Mouse (Mus musculus) mouse trophoblast stem cell (cell line): ENCODE data around the gene Frmd6.

ENCODE experiments used
- in situ Hi-C, 2 experiments: fragments of 300-500 bp; cut with MseI, MboI; formaldehyde crosslinking; loops; 2 replicates in 1 of 2; 3 replicates in 1 of 2; pipeline ENCODE4 v1.15.1; 2025

Frmd6 gene

DNA sequence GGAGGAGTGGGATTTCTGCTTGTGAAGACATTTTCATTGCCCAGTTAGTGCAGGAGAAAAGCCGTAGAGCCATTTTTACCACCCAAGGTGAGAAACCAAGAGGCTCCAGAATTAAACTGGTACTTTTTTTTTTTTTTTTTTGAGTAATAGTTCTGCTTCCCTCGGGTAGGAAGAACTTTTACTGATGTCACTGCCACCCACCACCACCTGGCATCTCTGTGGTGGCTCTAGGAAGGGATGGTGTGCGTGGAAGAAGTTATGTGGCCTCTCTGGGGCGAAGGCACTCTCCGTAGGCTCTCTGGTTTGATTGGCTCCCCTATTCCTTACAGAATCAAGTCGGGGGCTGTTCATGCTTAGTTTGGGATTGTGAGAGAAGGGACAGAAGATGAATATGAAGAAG is 17.3 kb upstream of the Frmd6 start:
- in situ Hi-C loops = no loop called here

DNA sequence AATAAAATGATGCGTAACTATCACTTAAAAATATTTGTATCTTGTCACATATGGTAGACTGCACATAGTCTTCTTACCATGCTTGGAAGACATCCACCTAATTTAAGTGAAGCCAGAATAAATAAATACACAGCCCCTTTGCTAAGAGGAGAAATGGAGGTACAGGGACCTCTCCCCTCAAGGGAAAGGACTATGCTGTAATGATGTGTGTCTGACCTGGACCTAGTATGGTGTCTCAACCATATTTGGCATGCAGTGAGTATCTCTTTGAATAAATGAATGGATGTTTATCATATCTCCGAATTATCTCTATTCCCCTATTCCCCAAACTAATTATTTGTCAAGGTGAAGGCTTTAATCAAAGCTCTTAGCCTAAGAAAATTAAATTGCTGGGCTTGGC is 15.4 kb upstream of the Frmd6 start:
- in situ Hi-C loops = no loop called here

GRCm38 (mm10) chr12:70811772-70812171 is 13.5 kb upstream of the Frmd6 start:
- in situ Hi-C loops = no loop called here

DNA sequence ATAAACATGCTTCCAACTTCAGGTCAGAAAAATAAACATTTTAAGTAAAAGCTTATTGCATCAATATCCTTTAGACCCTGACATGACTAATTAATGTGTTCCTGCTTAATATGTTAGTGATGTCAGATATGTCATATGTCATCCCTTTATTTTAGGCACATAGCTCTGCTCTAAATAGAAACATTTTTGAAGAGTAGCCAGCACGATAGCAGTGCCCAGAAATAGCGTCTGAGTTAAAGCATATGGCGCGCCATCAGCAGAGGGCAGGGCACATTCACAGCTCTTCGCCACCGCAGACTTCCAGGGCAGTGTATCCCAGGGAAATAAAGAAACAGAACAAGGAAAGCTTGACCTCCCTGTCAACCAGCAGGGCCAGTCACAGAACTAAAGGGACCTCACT is 13.1 kb upstream of the Frmd6 start:
- in situ Hi-C loops = no loop called here

DNA sequence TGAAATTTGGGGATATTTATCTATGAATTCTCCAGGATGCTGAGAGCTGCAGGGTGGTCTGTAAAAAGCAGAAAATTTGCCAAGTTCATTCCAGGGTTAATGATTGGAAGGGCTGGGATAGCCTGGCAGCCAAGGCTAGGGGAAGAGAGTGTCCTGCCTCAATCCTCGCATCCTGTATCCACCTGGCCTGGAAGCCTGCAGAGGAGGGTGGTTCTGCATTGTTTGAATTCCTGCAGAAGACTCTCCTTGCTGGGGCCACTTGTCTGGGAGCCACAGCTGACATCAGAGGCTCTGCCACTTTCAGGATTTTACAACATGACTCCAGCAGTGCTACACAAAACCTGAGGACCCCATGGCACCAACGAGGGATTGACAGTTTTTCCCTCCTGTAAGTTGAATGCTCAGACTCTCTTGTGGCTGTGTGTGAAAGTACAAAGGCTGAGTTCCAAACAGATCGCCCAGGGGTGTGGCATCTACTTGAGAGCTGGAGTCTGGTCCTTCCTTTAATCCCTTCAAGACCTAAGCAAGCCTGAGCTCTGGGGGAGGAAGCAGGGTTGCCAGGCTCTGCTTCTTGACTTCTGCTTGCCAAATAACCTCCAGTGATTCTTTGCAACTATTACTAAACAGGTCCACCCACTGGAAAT is 12.4 kb upstream of the Frmd6 start:
- in situ Hi-C loops = no loop called here

DNA sequence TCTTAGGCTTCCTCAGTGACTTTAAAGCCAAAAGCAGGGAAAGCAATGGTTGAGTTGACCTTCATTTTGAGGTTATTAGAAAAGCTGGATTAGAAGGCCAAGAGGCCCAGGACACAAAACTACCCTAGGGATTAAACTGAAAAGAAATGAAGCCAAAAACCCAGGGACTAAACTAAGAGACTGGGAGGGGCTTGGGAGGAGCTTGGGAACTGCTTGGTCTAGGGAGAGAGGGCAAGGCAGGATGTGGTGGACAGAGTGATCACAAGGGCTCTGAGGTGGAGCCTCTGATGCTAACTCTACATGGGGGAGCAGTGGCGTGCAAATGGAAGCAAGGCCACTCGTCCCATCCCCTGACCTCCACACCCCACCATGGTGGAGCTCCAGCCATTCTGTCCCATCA is 8.6 kb upstream of the Frmd6 start:
- in situ Hi-C loops = no loop called here

- in situ Hi-C loops = no loop called here
Observed at GRCm38 (mm10) chr12:70824017-70824416, 1.3 kb upstream of the Frmd6 start.

DNA sequence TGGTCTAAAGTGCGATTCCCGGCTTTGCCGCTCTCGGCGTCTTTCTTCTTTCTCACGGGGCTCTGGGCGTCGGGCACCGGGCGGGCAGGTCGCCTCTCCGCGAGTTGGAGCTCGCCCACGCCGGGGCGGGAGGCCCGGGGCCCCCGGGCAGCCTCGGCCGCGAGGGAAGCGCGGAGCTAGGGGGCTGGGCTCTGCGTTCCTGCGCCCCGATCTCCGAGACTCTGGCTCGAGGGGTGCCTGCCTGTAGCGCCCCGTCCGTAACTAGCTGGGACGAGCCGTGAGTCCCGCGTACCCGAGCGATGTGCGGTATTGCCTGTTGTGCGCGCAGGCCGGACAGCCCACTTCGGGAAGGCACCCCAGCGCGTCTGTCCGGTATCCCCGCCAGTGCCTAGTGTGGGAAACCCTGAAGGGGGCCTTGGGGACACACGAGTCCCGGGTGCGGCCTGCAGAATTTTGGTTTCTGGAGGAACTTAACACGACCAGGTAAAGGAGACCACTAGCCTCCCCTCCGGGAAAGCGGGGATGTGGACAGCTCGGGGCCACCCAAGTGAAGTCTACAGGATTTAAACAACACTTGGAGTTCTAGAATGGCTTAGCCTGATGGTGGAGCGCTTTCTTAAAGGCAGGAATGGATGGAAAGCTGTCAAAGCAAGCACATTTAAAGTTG is 470 bp downstream of the Frmd6 start:
- in situ Hi-C loops = no loop called here

DNA sequence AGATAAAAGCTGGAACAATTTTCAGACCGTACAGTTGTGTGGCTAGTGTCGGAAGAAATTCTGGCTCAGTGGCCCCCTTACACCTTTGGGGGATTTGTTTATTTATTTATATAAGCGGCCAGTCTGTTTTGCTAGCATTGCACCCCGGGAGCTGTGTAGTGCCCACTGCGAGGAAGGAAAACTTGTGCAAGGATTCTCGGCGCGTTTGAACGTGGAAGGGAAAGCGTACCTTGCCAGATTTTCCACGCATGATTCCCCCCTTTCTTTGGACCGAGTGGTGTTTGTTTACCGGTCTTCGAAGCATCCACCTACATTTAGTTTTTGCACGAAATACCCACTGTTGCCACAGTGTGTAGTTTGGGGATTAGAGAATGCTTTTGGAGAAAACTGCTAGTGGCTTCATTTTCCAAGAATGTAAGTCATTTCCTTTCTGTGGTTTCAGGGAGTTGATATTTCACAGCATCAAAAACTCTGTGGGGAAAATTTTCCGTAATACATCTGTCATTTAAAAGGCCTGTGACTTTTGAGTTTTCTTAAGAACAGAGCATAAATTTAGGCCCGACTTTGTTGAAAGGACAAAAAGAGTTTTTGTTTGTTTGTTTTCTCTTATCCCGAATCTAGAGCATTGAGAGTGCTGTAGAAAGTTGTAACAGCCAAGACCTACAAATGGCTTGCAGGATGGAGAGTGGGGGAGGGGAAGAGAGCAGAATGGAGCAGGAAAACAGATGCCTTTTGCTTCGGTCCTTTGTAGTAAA is 1.2 kb downstream of the Frmd6 start:
- in situ Hi-C loops = no loop called here

GRCm38 (mm10) chr12:70827187-70827900 is 2.0 kb downstream of the Frmd6 start:
- in situ Hi-C loops = no loop called here

- in situ Hi-C loops = no loop called here
Observed at GRCm38 (mm10) chr12:70827901-70828271, 2.6 kb downstream of the Frmd6 start.

- in situ Hi-C loops = no loop called here
Observed at GRCm38 (mm10) chr12:70830982-70831566, 5.8 kb downstream of the Frmd6 start.

- in situ Hi-C loops = no loop called here
Observed at GRCm38 (mm10) chr12:70832216-70832998, 7.1 kb downstream of the Frmd6 start.

- in situ Hi-C loops = no loop called here
Observed at GRCm38 (mm10) chr12:70833050-70833449, 7.7 kb downstream of the Frmd6 start.

DNA sequence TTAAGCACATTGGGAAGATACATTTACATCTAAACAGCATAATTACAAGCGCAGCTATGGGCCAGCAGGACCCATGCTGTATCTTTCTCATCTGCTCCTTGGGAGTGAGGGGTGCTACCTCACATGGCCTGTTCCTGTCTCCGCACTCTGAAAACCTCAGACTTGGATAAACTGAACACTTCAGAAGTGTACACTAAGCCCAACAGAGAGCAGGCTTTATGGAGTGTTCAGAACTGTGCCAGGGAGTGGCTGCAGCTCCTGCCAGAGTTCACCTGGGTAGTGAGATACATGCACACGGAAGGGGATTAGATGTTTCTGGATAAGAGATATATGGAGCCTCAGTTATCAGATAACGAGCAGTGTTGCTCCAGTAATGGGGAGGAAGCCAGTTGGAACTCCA is 8.7 kb downstream of the Frmd6 start:
- in situ Hi-C loops = no loop called here

GRCm38 (mm10) chr12:70835004-70835403 is 9.7 kb downstream of the Frmd6 start:
- in situ Hi-C loops = no loop called here

- in situ Hi-C loops = no loop called here
Observed at GRCm38 (mm10) chr12:70837792-70838321, 12.5 kb downstream of the Frmd6 start.

DNA sequence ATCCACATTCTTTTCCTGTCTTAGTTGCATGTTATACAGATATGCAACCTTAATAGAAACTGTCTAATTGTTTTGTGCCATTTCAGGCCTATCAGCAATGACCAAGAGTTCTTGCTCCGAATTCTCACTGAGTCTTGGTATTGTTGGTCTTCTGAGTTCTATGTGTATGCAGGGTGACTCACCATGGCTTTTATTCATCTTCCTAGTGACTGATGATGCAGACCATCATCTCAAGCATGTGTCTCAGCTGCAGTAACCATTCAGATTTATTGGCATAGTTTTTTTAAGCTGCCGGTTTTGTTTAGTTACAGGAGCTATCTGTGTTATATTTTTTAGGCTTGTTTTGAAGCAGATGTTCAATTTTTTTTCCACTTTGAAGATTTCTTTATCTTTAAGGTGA is 20.1 kb downstream of the Frmd6 start:
- in situ Hi-C loops = no loop called here

DNA sequence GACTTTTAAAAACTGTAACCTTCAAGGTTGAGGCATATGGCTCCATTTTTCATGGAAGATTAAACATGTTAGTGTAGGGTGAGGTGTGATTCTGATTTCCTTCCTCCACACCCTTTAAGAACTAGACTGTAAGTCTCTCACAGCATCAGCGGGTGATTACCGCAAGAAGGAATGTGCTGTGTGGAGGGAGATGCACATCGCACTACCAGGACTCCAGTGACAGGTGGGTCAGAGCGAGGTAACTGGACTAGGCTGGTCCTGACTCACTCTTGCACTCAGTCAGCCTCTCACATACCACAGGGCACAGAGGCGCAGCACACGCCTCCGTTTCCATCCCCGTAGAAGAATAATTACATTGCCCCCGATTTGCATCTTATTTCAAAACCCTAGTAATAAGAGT is 23.7 kb downstream of the Frmd6 start:
- in situ Hi-C loops = no loop called here

DNA sequence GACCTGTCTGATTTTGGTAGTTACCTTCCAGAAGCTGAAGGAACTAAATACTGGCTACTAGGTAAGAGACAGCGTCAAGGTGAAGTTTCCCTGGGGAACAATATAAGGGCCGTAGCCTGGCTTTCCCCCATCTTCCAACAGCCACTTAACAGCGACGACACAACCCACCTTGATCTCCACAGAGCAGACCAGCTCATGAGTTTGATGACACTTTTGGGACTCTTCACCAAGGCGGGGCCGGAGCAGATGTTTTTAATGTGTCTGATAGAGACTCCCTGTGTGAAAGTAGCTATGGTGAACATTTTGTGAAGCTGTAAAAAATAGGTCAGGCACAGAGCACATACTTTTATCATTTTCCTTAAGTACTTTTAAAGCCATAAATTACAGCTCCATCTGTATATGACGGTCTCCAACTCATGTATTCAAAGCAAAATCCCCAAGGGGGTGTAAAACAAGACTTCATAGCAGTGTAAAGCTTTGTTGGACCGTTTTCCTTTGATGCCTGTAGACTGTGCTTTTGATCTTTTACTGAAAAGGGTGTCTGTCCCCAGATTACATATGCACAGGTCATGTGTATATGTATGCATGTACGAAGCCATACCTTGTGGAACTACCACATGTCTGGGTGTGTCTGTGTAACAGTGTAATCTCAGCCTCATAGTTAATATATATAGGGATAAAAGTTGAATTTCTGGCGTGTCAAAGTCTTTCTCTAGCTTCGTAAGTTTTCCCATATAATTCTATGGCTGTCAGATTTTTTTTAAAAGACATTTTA is 24.4 kb downstream of the Frmd6 start:
- in situ Hi-C loops = no loop called here
